Mouse (Mus musculus) MEL (cell line): ENCODE results near the gene Cyth3. TPM values are rescaled to one million over a fixed set of nuclear protein-coding genes. Genes with fewer than 3 reads are reported as not detected.

Experiments
- DNase-seq: peaks from one replicate; pipeline ENCODE4 v3.0.0; 2011; ENCODE audit warnings: low read depth, low spot score
- H3K27ac ChIP-seq: 2 replicates; pipeline ENCODE4 v1.5.1; 2012; ENCODE audit warnings: low read depth, mild to moderate bottlenecking, control low read depth, low read length, moderate library complexity; ENCODE audit not compliant: control insufficient read depth
- H3K27me3 ChIP-seq, 2 experiments: fragments of 150-350 bp in 1 of 2; sonication (generic) in 1 of 2; 2 replicates each; pipeline ENCODE4 v1.6.1; 2012; ENCODE audit warnings: low read length in 2 of 2, mild to moderate bottlenecking in 2 of 2, improper control_type of control experiment in 1 of 2, moderate library complexity in 1 of 2; ENCODE audit not compliant: insufficient read depth in 2 of 2, control insufficient read depth in 1 of 2
- H3K36me3 ChIP-seq, 2 experiments: 2 replicates each; pipeline ENCODE4 v1.6.1; 2012 to 2014; ENCODE audit warnings: low read length in 2 of 2, improper control_type of control experiment in 1 of 2, inconsistent platforms in 1 of 2, mild to moderate bottlenecking in 1 of 2; ENCODE audit not compliant: insufficient read depth in 2 of 2, control insufficient read depth in 1 of 2
- H3K4me1 ChIP-seq, 2 experiments: fragments of 150-350 bp in 1 of 2; sonication (generic) in 1 of 2; 2 replicates each; pipeline ENCODE4 v1.6.1; 2012; ENCODE audit warnings: low read length in 2 of 2, improper control_type of control experiment in 1 of 2, mild to moderate bottlenecking in 1 of 2; ENCODE audit not compliant: insufficient read depth in 2 of 2, control insufficient read depth in 1 of 2
- H3K4me3 ChIP-seq, 2 experiments: fragments of 150-350 bp in 1 of 2; sonication (generic) in 1 of 2; 2 replicates each; pipeline ENCODE4 v1.5.1; 2012; ENCODE audit warnings: low read depth in 2 of 2, low read length in 2 of 2, mild to moderate bottlenecking in 2 of 2, moderate library complexity in 2 of 2, control low read depth in 1 of 2, improper control_type of control experiment in 1 of 2; ENCODE audit not compliant: control insufficient read depth in 1 of 2, insufficient read depth in 1 of 2
- H3K79me2 ChIP-seq: 2 replicates; pipeline ENCODE4 v1.6.1; 2012; ENCODE audit warnings: mild to moderate bottlenecking, low read length, moderate library complexity; ENCODE audit not compliant: control insufficient read depth, poor library complexity, insufficient read depth
- H3K9ac ChIP-seq: 2 replicates; pipeline ENCODE4 v1.6.1; 2012; ENCODE audit warnings: low read depth, mild to moderate bottlenecking, control low read depth, low read length, moderate library complexity; ENCODE audit not compliant: control insufficient read depth, poor library complexity, severe bottlenecking
- H3K9me3 ChIP-seq: fragments of 150-350 bp; sonication (generic); replicated peaks from 2 replicates; pipeline ENCODE4 v1.6.1; 2012; ENCODE audit warnings: mild to moderate bottlenecking, low read length, improper control_type of control experiment, moderate library complexity; ENCODE audit not compliant: insufficient read depth
- E2F4 ChIP-seq: IDR thresholded peaks from 2 replicates; pipeline ENCODE4 v1.6.1; 2011; ENCODE audit warnings: low read depth, low read length, improper control_type of control experiment, borderline replicate concordance
- EP300 ChIP-seq, 2 experiments: IDR thresholded peaks; 2 replicates each; pipeline ENCODE4 v1.6.1; 2011; ENCODE audit warnings: improper control_type of control experiment in 2 of 2, low read length in 2 of 2, low read depth in 1 of 2, mild to moderate bottlenecking in 1 of 2
- KAT2A ChIP-seq: conservative IDR thresholded peaks from 2 replicates; pipeline ENCODE4 v1.6.1; 2012; ENCODE audit warnings: low read depth, low read length, improper control_type of control experiment, inconsistent platforms
- MAX ChIP-seq: IDR thresholded peaks from 2 replicates; pipeline ENCODE4 v1.6.1; 2011; ENCODE audit warnings: low read length, improper control_type of control experiment
- MEF2A ChIP-seq: IDR thresholded peaks from 2 replicates; pipeline ENCODE4 v1.6.1; 2014; ENCODE audit warnings: low read depth, mild to moderate bottlenecking, inconsistent platforms, low read length, improper control_type of control experiment; ENCODE audit not compliant: poor library complexity, insufficient replicate concordance, severe bottlenecking; ENCODE audit errors: extremely low read depth
- NELFE ChIP-seq: IDR thresholded peaks from 2 replicates; pipeline ENCODE4 v1.6.1; 2011; ENCODE audit warnings: low read depth, low read length, improper control_type of control experiment
- POLR2A ChIP-seq, 2 experiments: IDR thresholded peaks; 2 replicates each; pipeline ENCODE4 v1.6.1; 2011 to 2012; ENCODE audit warnings: low read length in 2 of 2, mild to moderate bottlenecking in 2 of 2, control low read depth in 1 of 2, improper control_type of control experiment in 1 of 2, low read depth in 1 of 2, moderate library complexity in 1 of 2; ENCODE audit not compliant: control insufficient read depth in 1 of 2, insufficient read depth in 1 of 2, poor library complexity in 1 of 2
- RAD21 ChIP-seq: IDR thresholded peaks from 2 replicates; pipeline ENCODE4 v1.6.1; 2011; ENCODE audit warnings: mild to moderate bottlenecking, low read depth, low read length, improper control_type of control experiment
- SIN3A ChIP-seq: IDR thresholded peaks from 2 replicates; pipeline ENCODE4 v1.6.1; 2012; ENCODE audit warnings: low read length, improper control_type of control experiment, inconsistent platforms
- TAL1 ChIP-seq: IDR thresholded peaks from 2 replicates; pipeline ENCODE4 v1.6.1; 2012; ENCODE audit warnings: mild to moderate bottlenecking, inconsistent platforms, low read length, moderate library complexity, mixed read lengths
- TCF12 ChIP-seq: IDR thresholded peaks from 2 replicates; pipeline ENCODE4 v1.6.1; 2014; ENCODE audit warnings: low read depth, mild to moderate bottlenecking, inconsistent platforms, low read length, improper control_type of control experiment, moderate library complexity
- USF2 ChIP-seq, 2 experiments: IDR thresholded peaks; 2 replicates each; pipeline ENCODE4 v1.6.1; 2011 to 2012; ENCODE audit warnings: improper control_type of control experiment in 2 of 2, low read length in 2 of 2, borderline replicate concordance in 1 of 2, inconsistent platforms in 1 of 2, low read depth in 1 of 2, mild to moderate bottlenecking in 1 of 2; ENCODE audit not compliant: insufficient read depth in 1 of 2
- ZC3H11A ChIP-seq: IDR thresholded peaks from 2 replicates; pipeline ENCODE4 v1.6.1; 2012; ENCODE audit warnings: low read depth, mild to moderate bottlenecking, inconsistent platforms, low read length, improper control_type of control experiment
- polyA plus RNA-seq, 2 experiments: library from polyadenylated mRNA; stranded (reverse) in 1 of 2; unstranded in 1 of 2; fragments of >175 nt in 1 of 2; fragments of >200 nt in 1 of 2; gene quantifications; 2 replicates each; pipeline versions ENCODE4 v1.2.1 to v1.2.4; 2012; ENCODE audit warnings: low replicate concordance in 2 of 2, low read depth in 1 of 2; ENCODE audit not compliant: insufficient read length in 2 of 2, insufficient read depth in 1 of 2, missing spikeins in 1 of 2
- total RNA-seq: library from RNA; depleted of rRNA; stranded (reverse); fragments of 300-350 nt; gene quantifications from 2 replicates; pipeline ENCODE4 v1.2.3, GENCODE M21; 2012

Gene Cyth3
- total and polyA plus RNA-seq, 3 experiments: 41.1 to 44.9 TPM; not detected in 1

DNA sequence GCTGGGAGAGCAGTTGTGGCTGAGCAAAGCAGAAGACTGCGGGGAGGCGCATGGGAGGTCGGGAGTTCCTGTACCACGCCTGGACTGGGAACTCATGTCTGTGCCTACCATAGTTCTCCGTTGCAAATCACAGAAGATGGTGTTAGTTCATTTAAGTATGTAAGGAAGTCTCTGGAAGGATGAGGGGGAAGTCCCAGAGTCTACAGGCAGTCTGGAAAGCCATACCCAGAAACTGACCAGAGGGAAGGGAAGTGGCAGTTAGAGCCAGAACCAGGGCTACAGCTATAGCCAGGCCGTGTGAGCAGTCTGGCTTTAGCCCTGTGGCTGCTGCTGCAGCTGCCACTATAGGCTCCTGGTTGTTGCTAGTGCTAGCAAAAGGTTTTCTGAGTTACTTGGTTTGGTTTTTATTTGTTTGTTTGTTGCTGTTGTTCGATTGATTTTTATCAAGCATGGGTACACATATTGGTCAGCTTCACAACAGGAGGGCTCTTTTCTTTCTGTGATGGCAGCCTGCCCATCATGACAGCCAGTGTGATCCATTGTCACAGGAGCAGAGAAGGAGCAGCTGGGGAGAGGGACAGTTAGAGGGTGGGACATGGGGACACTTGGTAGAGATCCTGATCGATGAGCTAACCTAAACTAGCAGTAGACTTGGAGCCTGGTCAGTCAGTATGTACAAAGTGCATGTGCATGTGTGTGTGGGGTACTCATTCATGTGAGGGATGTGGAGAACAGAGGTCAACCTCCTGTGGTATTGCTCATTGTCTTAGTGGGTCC, 29.8 kb downstream of the Cyth3 start:
- TF ChIP-seq MEF2A (no peak), RAD21 (no peak), E2F4 (no peak), MAX (no peak), SIN3A (no peak)
- H3K4me1 ChIP-seq: peaks cover 39 to 57% of the 10 kb centered on the region in 2 experiments
- no peak overlapping the region for H3K9ac ChIP-seq
- peaks cover 34% of the 10 kb centered on the region for H3K79me2 ChIP-seq
- no peak overlapping the region for H3K4me3 ChIP-seq
- no peaks in the 10 kb centered on the region for H3K27me3 ChIP-seq
- no peak for DNase-seq
- H3K27ac ChIP-seq: no peak overlapping the region; the same call in 1 of the 2 replicates
- H3K9me3 ChIP-seq: no peaks in the 10 kb centered on the region
- peaks cover 0 to 54% of the 10 kb centered on the region in 2 experiments; a peak in 3 of 4 replicates for H3K36me3 ChIP-seq

DNA sequence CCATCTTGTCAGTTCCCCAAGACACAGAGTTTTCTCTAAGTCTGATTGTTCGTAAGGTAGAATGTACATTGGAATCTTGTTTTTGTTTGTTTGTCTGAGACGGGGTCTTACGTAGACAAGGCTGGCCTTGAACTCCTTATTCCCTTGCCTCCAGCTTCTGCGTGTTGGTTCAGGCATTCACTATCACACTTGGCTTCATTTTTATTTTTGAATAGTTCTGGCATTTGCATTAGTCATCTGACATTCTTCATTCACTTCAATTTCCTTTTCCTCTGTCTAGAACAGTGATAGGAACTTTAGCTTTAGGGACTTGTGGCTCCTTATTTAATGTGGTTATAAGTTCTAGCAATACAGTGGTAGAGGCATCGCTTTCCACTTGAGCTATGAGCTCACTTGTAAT, 31.2 kb downstream of the Cyth3 start:
- H3K4me3 ChIP-seq: no peak overlapping the region
- no peak for TF ChIP-seq KAT2A
- TF ChIP-seq TAL1: no peak
- no peak for TF ChIP-seq ZC3H11A
- no peak for TF ChIP-seq TCF12
- no peak for TF ChIP-seq NELFE
- no peak for TF ChIP-seq POLR2A (IDR thresholded peaks at IDR 0.05; ENCODE audit: control insufficient read depth in 1 of 2, insufficient read depth in 1 of 2, low read depth in 1 of 2, low read length in 2 of 2, poor library complexity in 1 of 2)
- TF ChIP-seq USF2 (IDR thresholded peaks at IDR 0.05; ENCODE audit: borderline replicate concordance in 1 of 2, insufficient read depth in 1 of 2, low read depth in 1 of 2, low read length in 2 of 2): no peak
- no peak for TF ChIP-seq EP300 (IDR thresholded peaks at IDR 0.05; ENCODE audit: low read depth in 1 of 2, low read length in 2 of 2)
- TF ChIP-seq MAX: no peak
- H3K9ac ChIP-seq: no peak overlapping the region
- H3K27ac ChIP-seq: peak overlapping the region; percentile 96
- H3K79me2 ChIP-seq: peaks cover 39% of the 10 kb centered on the region
- peak; percentile 28 for DNase-seq
- peaks cover 32 to 53% of the 10 kb centered on the region in 2 experiments for H3K4me1 ChIP-seq
- no peaks in the 10 kb centered on the region for H3K9me3 ChIP-seq
- no peaks in the 10 kb centered on the region for H3K27me3 ChIP-seq
- peaks cover 0 to 44% of the 10 kb centered on the region in 2 experiments; a peak in 3 of 4 replicates for H3K36me3 ChIP-seq
